Mouse (Mus musculus): ENCODE measurements around the gene Kctd5. TPM values are rescaled to one million over a fixed set of nuclear protein-coding genes. Genes with fewer than 3 reads are reported as not detected.

The Kctd5 gene
- total and polyA plus RNA-seq, 2 experiments from 2014 or later = 91.4 to 106 TPM

GRCm38 (mm10) chr17:24020696-24021095, 52.6 kb downstream of the Kctd5 start:
- Histone ChIP-seq H3K27ac (no peak overlapping the region), H3K4me3 (ENCODE audit: low read length) (no peak overlapping the region), H3K4me2 (ENCODE audit: low read depth, low read length) (no peak overlapping the region), H3K36me3 (ENCODE audit: insufficient read depth, low read length) (no peaks in the 10 kb centered on the region), H3K9ac (replicated peaks; ENCODE audit: low read length) (no peak overlapping the region), H3K27me3 (ENCODE audit: insufficient read depth, low read length) (no peaks in the 10 kb centered on the region), H3K4me1 (ENCODE audit: insufficient read depth, low read length) (no peaks in the 10 kb centered on the region), H3K9me3 (ENCODE audit: low read length) (no peaks in the 10 kb centered on the region)
- no peak for TF ChIP-seq CTCF (IDR thresholded peaks at IDR 0.05; ENCODE audit: low read depth)
- no peak for ATAC-seq
- WGBS = 80% methylated on average over 6 of the region's 6 CpGs
- DNase-seq (ENCODE audit: low spot score) = no peak

- H3K4me3 ChIP-seq (ENCODE audit: low read length) = no peak overlapping the region
- H3K27ac ChIP-seq = no peak overlapping the region
- ATAC-seq (no peak), DNase-seq (ENCODE audit: low spot score) (peak; percentile 13)
- H3K36me3 ChIP-seq (ENCODE audit: insufficient read depth, low read length) = no peaks in the 10 kb centered on the region
- no peaks in the 10 kb centered on the region for H3K9me3 ChIP-seq (ENCODE audit: low read length)
- TF ChIP-seq CTCF (IDR thresholded peaks at IDR 0.05; ENCODE audit: low read depth) = peak; percentile 62
- H3K4me2 ChIP-seq (ENCODE audit: low read depth, low read length) = no peak overlapping the region
- H3K9ac ChIP-seq (replicated peaks; ENCODE audit: low read length) = no peak overlapping the region
- 23% methylated on average over 14 of the region's 14 CpGs for WGBS
- H3K4me1 ChIP-seq (ENCODE audit: insufficient read depth, low read length) = no peaks in the 10 kb centered on the region
- no peaks in the 10 kb centered on the region for H3K27me3 ChIP-seq (ENCODE audit: insufficient read depth, low read length)
These were observed 57.6 kb downstream of the Kctd5 start for GRCm38 (mm10) chr17:24015727-24016126.

DNA sequence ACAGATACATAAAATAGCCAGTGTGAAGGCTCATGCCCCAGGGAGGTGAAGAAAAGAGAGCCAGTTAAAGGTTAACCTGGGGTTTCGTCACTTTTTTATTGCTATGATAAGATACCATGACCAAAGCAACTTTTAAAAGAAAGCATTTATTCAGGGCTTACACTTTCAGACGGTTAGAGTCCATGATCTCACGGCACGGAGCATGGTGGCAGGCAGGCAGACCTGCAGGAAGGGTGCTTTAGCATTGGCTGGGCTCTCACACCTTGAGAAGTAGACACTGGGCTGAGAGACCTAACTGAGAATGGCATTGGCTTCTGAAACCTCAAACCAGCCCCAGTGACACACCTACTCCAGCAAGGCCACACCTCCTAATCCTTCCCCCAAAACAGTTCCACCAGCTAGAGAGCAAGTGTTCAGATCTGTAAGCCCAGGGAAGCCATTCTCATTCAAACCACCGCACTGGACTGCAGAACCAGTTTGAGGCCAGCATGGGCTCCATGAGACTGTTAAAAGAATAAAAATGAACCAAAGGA, 58.8 kb downstream of the Kctd5 start:
- no peak overlapping the region for H3K4me2 ChIP-seq (ENCODE audit: low read depth, low read length)
- 88% methylated on average over 5 of the region's 5 CpGs for WGBS
- H3K9me3 ChIP-seq (ENCODE audit: low read length) = no peaks in the 10 kb centered on the region
- H3K4me1 ChIP-seq (ENCODE audit: insufficient read depth, low read length) = no peaks in the 10 kb centered on the region
- no peaks in the 10 kb centered on the region for H3K36me3 ChIP-seq (ENCODE audit: insufficient read depth, low read length)
- DNase-seq (ENCODE audit: low spot score) = no peak
- H3K27me3 ChIP-seq (ENCODE audit: insufficient read depth, low read length) = no peaks in the 10 kb centered on the region
- ATAC-seq = no peak
- H3K9ac ChIP-seq (replicated peaks; ENCODE audit: low read length) = no peak overlapping the region
- no peak overlapping the region for H3K27ac ChIP-seq
- no peak overlapping the region for H3K4me3 ChIP-seq (ENCODE audit: low read length)
- TF ChIP-seq CTCF (IDR thresholded peaks at IDR 0.05; ENCODE audit: low read depth) = no peak

- H3K27ac ChIP-seq = no peak overlapping the region
- TF ChIP-seq CTCF (IDR thresholded peaks at IDR 0.05; ENCODE audit: low read depth) = no peak
- no peaks in the 10 kb centered on the region for H3K4me1 ChIP-seq (ENCODE audit: insufficient read depth, low read length)
- H3K9me3 ChIP-seq (ENCODE audit: low read length) = no peaks in the 10 kb centered on the region
- H3K9ac ChIP-seq (replicated peaks; ENCODE audit: low read length) = no peak overlapping the region
- ATAC-seq = no peak
- 78% methylated on average over 2 of the region's 2 CpGs for WGBS
- DNase-seq (ENCODE audit: low spot score) = no peak
- H3K4me3 ChIP-seq (ENCODE audit: low read length) = no peak overlapping the region
- H3K27me3 ChIP-seq (ENCODE audit: insufficient read depth, low read length) = no peaks in the 10 kb centered on the region
- no peaks in the 10 kb centered on the region for H3K36me3 ChIP-seq (ENCODE audit: insufficient read depth, low read length)
- H3K4me2 ChIP-seq (ENCODE audit: low read depth, low read length) = no peak overlapping the region
These were observed 60.4 kb downstream of the Kctd5 start for GRCm38 (mm10) chr17:24012921-24013320.

DNA sequence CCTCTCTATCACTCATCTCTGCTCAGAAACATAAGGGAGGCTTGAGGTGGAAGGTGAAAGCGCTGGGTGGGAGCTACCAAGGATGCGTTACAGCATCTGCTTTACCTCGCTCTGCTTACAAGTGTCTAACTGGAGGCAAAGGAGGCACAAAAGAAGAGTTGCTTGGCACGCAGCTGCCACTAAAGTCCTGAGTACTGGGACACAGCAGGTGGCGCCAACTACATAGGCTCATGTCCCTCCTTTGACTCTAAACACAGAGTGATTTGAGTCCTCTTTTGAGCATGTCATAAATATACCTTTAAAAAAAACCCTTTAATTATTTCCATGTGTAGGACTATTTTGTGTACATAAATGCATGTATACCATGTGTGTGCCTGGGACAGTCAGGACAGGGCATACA, 63.7 kb downstream of the Kctd5 start:
- Histone ChIP-seq H3K27me3 (ENCODE audit: insufficient read depth, low read length) (no peaks in the 10 kb centered on the region), H3K36me3 (ENCODE audit: insufficient read depth, low read length) (no peaks in the 10 kb centered on the region), H3K9ac (replicated peaks; ENCODE audit: low read length) (no peak overlapping the region), H3K4me3 (ENCODE audit: low read length) (no peak overlapping the region), H3K4me1 (ENCODE audit: insufficient read depth, low read length) (no peaks in the 10 kb centered on the region), H3K4me2 (ENCODE audit: low read depth, low read length) (no peak overlapping the region), H3K9me3 (ENCODE audit: low read length) (no peaks in the 10 kb centered on the region), H3K27ac (no peak overlapping the region)
- DNase-seq (ENCODE audit: low spot score) (no peak), ATAC-seq (no peak)
- 0 out of 2 replicates have a peak, but pooled peaks have one; percentile 11 for TF ChIP-seq CTCF (IDR thresholded peaks at IDR 0.05; ENCODE audit: low read depth)
- 53% methylated on average over 5 of the region's 5 CpGs for WGBS

DNA sequence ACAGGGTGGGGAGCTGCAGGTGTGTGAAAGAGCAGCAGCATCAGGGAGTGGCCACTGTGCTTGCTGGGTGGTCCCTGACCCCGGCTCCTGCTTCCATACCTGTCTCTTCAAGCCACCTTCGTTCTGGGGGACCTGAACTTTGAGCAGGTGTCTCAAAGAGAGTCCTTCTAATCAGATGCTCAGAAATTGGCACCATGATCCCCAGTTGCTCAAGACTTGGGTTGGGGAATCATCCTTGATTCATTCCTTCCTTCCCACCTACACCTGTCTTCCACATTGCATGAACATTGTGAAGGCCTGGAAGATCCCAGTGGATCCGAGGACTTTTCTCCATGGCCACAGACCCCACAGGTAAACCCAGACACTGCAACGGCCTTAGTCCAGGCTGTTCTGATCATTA, 65.2 kb downstream of the Kctd5 start:
- H3K9ac ChIP-seq (replicated peaks; ENCODE audit: low read length) = no peak overlapping the region
- H3K27me3 ChIP-seq (ENCODE audit: insufficient read depth, low read length) = no peaks in the 10 kb centered on the region
- ATAC-seq = no peak
- H3K4me2 ChIP-seq (ENCODE audit: low read depth, low read length) = no peak overlapping the region
- DNase-seq (ENCODE audit: low spot score) = no peak
- TF ChIP-seq CTCF (IDR thresholded peaks at IDR 0.05; ENCODE audit: low read depth) = no peak
- H3K4me3 ChIP-seq (ENCODE audit: low read length) = no peak overlapping the region
- H3K27ac ChIP-seq = no peak overlapping the region
- WGBS = 77% methylated on average over 4 of the region's 4 CpGs
- no peaks in the 10 kb centered on the region for H3K9me3 ChIP-seq (ENCODE audit: low read length)
- no peaks in the 10 kb centered on the region for H3K4me1 ChIP-seq (ENCODE audit: insufficient read depth, low read length)
- H3K36me3 ChIP-seq (ENCODE audit: insufficient read depth, low read length) = no peaks in the 10 kb centered on the region

DNA sequence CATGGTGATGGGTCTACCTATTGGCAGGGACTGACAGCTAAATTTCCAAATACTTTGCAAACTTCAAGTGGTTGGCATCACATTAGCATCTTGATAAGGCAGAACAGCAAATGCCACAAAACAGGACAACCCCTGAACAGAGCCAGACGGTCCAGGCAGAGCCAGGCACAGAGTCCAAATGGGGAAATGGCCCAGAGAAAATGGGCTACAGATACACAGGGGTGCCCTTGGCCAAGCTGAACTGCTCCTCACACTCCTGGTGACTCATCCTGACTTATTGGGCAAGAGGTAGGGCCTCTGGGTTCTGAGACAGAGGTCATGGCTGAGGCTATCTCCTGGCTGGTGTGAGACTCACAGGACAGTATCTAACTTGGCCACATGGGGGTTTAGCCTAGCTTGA, 65.9 kb downstream of the Kctd5 start:
- no peak overlapping the region for H3K4me2 ChIP-seq (ENCODE audit: low read depth, low read length)
- DNase-seq (ENCODE audit: low spot score) = no peak
- no peak overlapping the region for H3K9ac ChIP-seq (replicated peaks; ENCODE audit: low read length)
- H3K27ac ChIP-seq = no peak overlapping the region
- H3K4me3 ChIP-seq (ENCODE audit: low read length) = no peak overlapping the region
- H3K27me3 ChIP-seq (ENCODE audit: insufficient read depth, low read length) = no peaks in the 10 kb centered on the region
- 61% methylated on average over 1 of the region's 1 CpGs for WGBS
- no peaks in the 10 kb centered on the region for H3K4me1 ChIP-seq (ENCODE audit: insufficient read depth, low read length)
- H3K9me3 ChIP-seq (ENCODE audit: low read length) = no peaks in the 10 kb centered on the region
- ATAC-seq = no peak
- no peaks in the 10 kb centered on the region for H3K36me3 ChIP-seq (ENCODE audit: insufficient read depth, low read length)
- TF ChIP-seq CTCF (IDR thresholded peaks at IDR 0.05; ENCODE audit: low read depth) = no peak
